Mouse (Mus musculus) 3134 (cell line): Measurements from ENCODE around the gene Lpp.
"Not testable (repeated sequence)": the region's sequence is repeated elsewhere in the genome, so short reads cannot be mapped to it uniquely, and the experiment has no call there.

Experiments used
- DNase-seq: peaks from one replicate; pipeline ENCODE4 v3.0.0-alpha.2; 2011; ENCODE audit warnings: low spot score; ENCODE audit not compliant: insufficient read length; ENCODE audit errors: extremely low read depth

Gene Lpp

DNA sequence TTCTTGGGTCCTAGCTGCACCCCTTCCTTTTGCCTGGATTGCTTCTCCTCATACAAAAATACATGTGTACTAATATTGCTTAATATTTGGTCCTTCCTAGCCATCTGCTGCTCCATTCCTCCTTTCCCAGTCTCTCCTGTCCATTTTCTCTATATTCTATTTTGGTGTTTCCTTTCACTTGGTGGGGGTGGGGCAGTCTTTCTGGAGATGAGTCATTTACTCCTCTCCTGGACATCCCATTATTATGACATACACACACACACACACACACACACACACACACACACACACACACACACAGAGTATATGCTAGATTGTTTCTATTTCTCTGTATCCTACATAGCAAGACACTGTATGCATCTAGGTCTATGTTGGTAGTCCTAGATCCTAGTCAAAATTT lies 623.7 kb downstream of the Lpp start:
- DNase-seq = no peak

DNA sequence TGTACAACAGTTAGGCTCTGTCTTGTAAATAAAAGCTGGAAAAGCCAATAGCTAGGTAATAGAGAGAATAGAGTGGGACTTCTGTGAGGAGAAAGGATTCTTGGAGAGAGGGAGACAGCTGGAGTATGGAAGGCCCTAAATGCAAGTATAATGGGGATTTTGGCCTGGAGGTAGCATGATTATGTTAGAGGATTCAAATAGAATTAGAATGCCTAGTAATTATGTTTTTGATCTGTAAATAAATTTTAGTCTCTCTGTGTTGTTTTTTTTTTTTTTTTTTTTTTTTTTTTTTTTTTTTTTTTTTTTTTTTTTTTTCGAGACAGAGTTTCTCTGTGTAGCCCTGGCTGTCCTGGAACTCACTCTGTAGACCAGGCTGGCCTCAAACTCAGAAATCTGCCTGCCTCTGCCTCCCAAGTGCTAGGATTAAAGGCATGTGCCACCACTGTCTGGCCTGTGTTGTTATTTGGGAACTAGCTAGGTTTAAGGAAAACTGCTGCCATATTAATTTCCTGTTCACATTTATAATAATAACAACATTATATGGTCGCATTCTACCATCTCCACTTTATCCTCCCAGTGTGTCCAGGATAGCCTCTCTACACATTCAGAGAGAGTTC lies 628.5 kb downstream of the Lpp start:
- DNase-seq = not testable (repeated sequence)

DNA sequence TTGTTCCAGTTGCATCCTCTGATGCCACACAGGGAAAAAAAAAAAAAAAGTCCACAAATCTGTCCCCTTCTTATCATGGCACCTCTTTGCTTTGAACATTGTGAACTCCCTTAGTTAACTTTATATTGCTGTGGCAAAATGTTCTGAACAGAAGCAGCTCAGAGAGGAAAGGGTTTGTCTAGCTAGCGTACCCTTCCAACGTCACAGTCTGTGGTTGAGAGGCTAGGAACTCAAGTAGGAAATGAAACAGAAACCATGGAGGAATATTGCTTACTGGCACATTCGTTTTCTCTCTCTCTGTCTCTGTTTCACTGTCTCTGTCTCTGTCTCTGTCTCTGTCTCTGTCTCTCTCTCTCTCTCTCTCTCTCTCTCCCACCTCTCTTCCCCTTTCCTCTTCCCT lies 631.3 kb downstream of the Lpp start:
- DNase-seq = no peak

DNA sequence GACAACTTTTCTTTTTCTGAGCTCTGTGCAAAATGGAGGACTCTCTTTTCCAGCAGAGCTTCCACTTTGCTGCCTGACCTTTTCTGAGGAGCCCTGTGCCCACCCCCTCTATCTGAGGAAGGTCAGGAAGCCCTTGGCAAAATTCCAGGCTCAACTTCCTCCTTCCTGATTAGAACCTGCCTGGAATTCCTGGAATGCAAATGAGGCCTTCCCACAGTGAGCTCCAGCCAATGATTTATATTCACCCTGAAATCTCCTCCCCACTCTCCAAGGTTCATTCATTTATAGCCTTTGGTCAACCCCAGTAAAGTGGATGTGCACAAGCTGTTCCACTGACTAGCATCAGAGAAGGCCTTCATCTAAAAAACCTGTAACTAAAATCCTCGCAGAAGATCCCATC lies 632.9 kb downstream of the Lpp start:
- no peak for DNase-seq

DNA sequence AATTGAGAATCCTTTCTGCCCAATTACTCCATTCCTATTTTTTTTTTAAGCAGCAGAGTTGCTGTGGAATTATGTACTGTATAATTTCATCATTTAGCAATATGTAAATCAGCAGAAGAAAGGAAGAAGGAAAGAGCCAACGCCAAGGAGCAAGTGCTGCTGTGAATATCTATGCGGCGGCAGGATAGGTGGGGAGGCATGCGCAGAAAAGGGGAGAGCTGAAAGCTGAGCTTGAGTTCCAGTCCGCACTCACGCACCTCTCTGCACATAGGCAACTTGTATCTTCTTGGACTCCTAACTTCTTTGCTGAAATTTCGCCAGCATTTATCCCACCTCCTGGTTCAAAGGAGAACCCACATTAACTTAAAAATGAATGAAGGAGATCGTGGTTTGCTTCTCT lies 636.2 kb downstream of the Lpp start:
- no peak for DNase-seq

DNA sequence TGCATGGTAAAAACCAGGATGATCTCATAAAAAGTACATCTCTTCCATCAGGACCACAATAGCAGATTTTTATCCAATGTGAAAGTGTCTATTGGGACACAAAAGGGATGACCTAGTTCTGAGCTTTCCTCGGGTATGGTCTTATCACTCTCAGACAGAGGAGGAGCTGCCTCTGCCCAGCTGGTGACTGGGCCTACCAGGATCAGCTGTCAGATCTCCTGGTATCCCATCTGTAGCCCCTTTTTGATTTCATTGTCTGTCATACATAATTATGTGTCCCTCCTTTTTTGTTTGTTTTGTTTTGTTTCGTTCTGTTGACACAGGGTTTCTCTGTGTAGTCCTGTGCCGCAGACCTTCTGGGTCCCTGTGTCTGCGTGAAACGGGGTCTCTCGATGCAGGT lies 644.1 kb downstream of the Lpp start:
- no peak for DNase-seq

DNA sequence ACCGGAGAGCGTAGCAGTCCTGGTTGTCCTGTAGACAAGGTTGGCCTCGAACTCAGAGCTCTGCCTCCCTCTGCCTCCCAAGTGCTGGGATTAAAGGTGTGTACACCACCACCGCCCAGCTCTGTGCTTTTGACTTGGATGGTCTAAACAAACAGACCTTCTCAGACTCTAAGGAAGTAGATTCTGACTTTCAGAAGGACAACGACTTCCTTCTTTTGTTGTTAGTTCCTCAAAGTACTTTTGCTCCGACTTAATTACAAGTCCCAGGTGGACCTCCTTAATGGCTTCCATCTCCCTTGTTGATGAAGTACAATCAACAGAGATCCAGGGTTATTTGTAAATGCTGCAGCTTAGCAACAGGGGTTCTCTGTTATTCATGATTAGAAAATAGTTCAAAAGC lies 645.2 kb downstream of the Lpp start:
- no peak for DNase-seq

DNA sequence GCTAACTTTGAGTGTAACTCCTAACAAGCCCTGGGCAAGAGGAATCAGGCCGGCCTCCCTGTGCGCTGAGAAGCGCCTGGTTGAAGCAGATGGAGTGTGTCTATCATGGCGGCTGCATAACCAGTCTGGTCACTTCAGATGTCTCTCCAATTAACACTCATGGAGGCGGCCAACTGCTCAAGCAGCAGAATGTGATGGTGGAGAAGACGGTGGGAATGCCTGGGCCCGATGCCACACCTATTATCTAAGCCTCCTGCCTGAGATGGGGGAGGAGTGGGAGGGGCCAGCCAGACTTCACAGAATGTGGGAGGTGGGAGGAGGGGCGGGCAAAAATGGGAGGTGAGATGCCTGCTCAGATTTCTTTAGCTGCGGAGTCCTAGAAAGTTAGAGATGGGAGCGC lies 646.6 kb downstream of the Lpp start:
- no peak for DNase-seq

DNA sequence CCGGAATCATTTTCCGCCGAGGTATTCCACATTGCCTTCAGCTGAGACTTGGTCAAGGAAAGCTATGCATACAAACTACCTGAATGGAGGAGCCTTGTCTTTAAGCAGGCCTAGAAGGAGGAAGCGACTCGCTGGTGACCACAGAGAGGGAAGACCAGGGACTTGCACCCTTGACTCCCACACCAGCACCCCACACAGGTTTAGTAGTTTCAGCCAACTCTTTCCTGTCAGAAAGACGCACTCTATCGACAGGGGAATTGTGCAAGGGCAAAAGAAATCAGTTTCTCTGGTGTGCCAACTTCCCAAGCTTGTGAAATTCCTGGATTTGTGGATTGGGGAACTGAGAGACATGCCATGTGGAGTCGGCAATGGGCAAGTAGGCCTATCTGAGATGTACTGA lies 647.9 kb downstream of the Lpp start:
- no peak for DNase-seq

DNA sequence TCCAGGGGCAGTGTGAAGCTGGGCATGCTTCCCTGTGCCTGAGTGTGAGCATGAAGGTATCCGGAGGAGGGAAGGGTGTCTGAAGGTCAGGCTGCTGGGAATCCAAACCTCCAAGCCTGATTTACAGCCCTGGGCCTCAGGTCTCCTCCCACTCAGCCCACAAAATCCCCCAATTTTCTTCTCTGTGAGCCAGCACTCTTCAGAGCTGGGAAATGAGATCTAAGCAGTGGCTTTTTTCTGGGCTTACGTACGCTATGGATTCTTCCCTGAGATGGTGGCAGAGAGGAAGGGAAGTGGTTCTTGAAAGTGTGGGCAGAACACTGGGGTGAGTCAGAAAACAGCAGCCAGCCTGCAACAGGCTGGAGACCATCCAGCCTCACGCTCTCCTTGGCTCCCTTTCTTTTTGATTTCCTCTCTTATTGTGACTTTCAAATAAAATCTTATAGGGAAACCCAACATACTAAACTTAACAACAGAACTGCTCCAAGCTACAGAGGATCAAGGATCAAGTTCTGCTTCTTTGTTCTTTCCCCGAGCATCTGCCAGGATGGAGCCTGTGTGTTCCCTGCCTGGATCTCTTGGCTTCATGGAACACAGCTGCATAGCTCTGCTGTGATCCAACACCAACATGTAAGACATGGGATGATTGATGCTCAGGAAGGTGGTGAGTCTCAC lies 648.7 kb downstream of the Lpp start:
- peak; percentile 79 for DNase-seq
